Mouse (Mus musculus): ENCODE measurements around the gene Adcy3. TPM values are rescaled to one million over a fixed set of nuclear protein-coding genes. Genes with fewer than 3 reads are reported as not detected.

Gene Adcy3
- polyA plus RNA-seq, 1 experiment from 2014 or later: 4.7 TPM

GRCm38 (mm10) chr12:4157466-4157865, 24.6 kb downstream of the Adcy3 start:
- no peaks in the 10 kb centered on the region for H3K27me3 ChIP-seq
- no peaks in the 10 kb centered on the region for H3K9me3 ChIP-seq (replicated peaks)
- no peak overlapping the region for H3K27ac ChIP-seq
- ATAC-seq (replicated peaks; ENCODE audit: insufficient number of reproducible peaks, insufficient read depth, low FRiP score, low read depth): no peak
- no peaks in the 10 kb centered on the region for H3K36me3 ChIP-seq
- WGBS: 44% methylated on average over 2 of the region's 2 CpGs
- H3K4me1 ChIP-seq (replicated peaks): peaks cover 9% of the 10 kb centered on the region; the same call in 1 of the 2 replicates
- H3K4me3 ChIP-seq: no peak overlapping the region
- no peak overlapping the region for H3K9ac ChIP-seq
- H3K4me2 ChIP-seq: no peak overlapping the region

- peaks cover 9% of the 10 kb centered on the region; the same call in 1 of the 2 replicates for H3K4me1 ChIP-seq (replicated peaks)
- H3K9me3 ChIP-seq (replicated peaks): no peaks in the 10 kb centered on the region
- H3K4me3 ChIP-seq: no peak overlapping the region
- no peaks in the 10 kb centered on the region for H3K27me3 ChIP-seq
- no peak overlapping the region for H3K9ac ChIP-seq
- H3K36me3 ChIP-seq: no peaks in the 10 kb centered on the region
- no peak overlapping the region for H3K4me2 ChIP-seq
- no peak overlapping the region for H3K27ac ChIP-seq
- no peak for ATAC-seq (replicated peaks; ENCODE audit: insufficient number of reproducible peaks, insufficient read depth, low FRiP score, low read depth)
- WGBS: 72% methylated on average over 3 of the region's 3 CpGs
Measured at GRCm38 (mm10) chr12:4158179-4158578, 25.3 kb downstream of the Adcy3 start.

- ATAC-seq (replicated peaks; ENCODE audit: insufficient number of reproducible peaks, insufficient read depth, low FRiP score, low read depth): no peak
- WGBS: 87% methylated on average over 7 of the region's 7 CpGs
- H3K4me2 ChIP-seq: no peak overlapping the region
- no peaks in the 10 kb centered on the region for H3K27me3 ChIP-seq
- no peak overlapping the region for H3K4me3 ChIP-seq
- H3K36me3 ChIP-seq: no peaks in the 10 kb centered on the region
- no peak overlapping the region for H3K27ac ChIP-seq
- peaks cover 9% of the 10 kb centered on the region; the same call in 1 of the 2 replicates for H3K4me1 ChIP-seq (replicated peaks)
- no peak overlapping the region for H3K9ac ChIP-seq
- no peaks in the 10 kb centered on the region for H3K9me3 ChIP-seq (replicated peaks)
Measured at GRCm38 (mm10) chr12:4158868-4159632, 26.1 kb downstream of the Adcy3 start.

- Histone ChIP-seq H3K27me3 (no peaks in the 10 kb centered on the region), H3K4me2 (no peak overlapping the region), H3K4me1 (replicated peaks) (peaks cover 9% of the 10 kb centered on the region; the same call in 1 of the 2 replicates), H3K36me3 (no peaks in the 10 kb centered on the region), H3K9me3 (replicated peaks) (no peaks in the 10 kb centered on the region), H3K27ac (no peak overlapping the region), H3K4me3 (no peak overlapping the region), H3K9ac (no peak overlapping the region)
- no peak for ATAC-seq (replicated peaks; ENCODE audit: insufficient number of reproducible peaks, insufficient read depth, low FRiP score, low read depth)
- WGBS: 73% methylated on average over 7 of the region's 7 CpGs
Measured at GRCm38 (mm10) chr12:4160322-4160721, 27.4 kb downstream of the Adcy3 start.

GRCm38 (mm10) chr12:4162886-4163285, 30.0 kb downstream of the Adcy3 start:
- H3K4me1 ChIP-seq (replicated peaks): peaks cover 3% of the 10 kb centered on the region; the same call in 1 of the 2 replicates
- H3K36me3 ChIP-seq: no peaks in the 10 kb centered on the region
- no peak overlapping the region for H3K27ac ChIP-seq
- H3K27me3 ChIP-seq: no peaks in the 10 kb centered on the region
- no peaks in the 10 kb centered on the region for H3K9me3 ChIP-seq (replicated peaks)
- H3K4me2 ChIP-seq: no peak overlapping the region
- WGBS: 49% methylated on average over 2 of the region's 2 CpGs
- H3K4me3 ChIP-seq: no peak overlapping the region
- no peak for ATAC-seq (replicated peaks; ENCODE audit: insufficient number of reproducible peaks, insufficient read depth, low FRiP score, low read depth)
- no peak overlapping the region for H3K9ac ChIP-seq

- Histone ChIP-seq H3K36me3 (no peaks in the 10 kb centered on the region), H3K27ac (no peak overlapping the region), H3K4me3 (no peak overlapping the region), H3K4me1 (replicated peaks) (no peaks in the 10 kb centered on the region), H3K9ac (no peak overlapping the region), H3K4me2 (no peak overlapping the region), H3K9me3 (replicated peaks) (no peaks in the 10 kb centered on the region), H3K27me3 (no peaks in the 10 kb centered on the region)
- 69% methylated on average over 3 of the region's 3 CpGs for WGBS
- ATAC-seq (replicated peaks; ENCODE audit: insufficient number of reproducible peaks, insufficient read depth, low FRiP score, low read depth): no peak
Measured at GRCm38 (mm10) chr12:4166970-4167369, 34.1 kb downstream of the Adcy3 start.

- H3K9me3 ChIP-seq (replicated peaks): no peaks in the 10 kb centered on the region
- H3K4me1 ChIP-seq (replicated peaks): no peaks in the 10 kb centered on the region
- no peak overlapping the region for H3K9ac ChIP-seq
- no peaks in the 10 kb centered on the region for H3K27me3 ChIP-seq
- H3K4me3 ChIP-seq: no peak overlapping the region
- no peak overlapping the region for H3K4me2 ChIP-seq
- WGBS: 100% methylated on average over 1 of the region's 1 CpGs
- no peaks in the 10 kb centered on the region for H3K36me3 ChIP-seq
- H3K27ac ChIP-seq: no peak overlapping the region
- no peak for ATAC-seq (replicated peaks; ENCODE audit: insufficient number of reproducible peaks, insufficient read depth, low FRiP score, low read depth)
Measured at GRCm38 (mm10) chr12:4169058-4169457, 36.2 kb downstream of the Adcy3 start.

GRCm38 (mm10) chr12:4169622-4170021, 36.7 kb downstream of the Adcy3 start:
- Histone ChIP-seq H3K36me3 (no peaks in the 10 kb centered on the region), H3K27me3 (no peaks in the 10 kb centered on the region), H3K4me1 (replicated peaks) (no peaks in the 10 kb centered on the region), H3K9ac (no peak overlapping the region), H3K4me2 (no peak overlapping the region), H3K9me3 (replicated peaks) (no peaks in the 10 kb centered on the region), H3K27ac (no peak overlapping the region), H3K4me3 (no peak overlapping the region)
- 84% methylated on average over 5 of the region's 5 CpGs for WGBS
- no peak for ATAC-seq (replicated peaks; ENCODE audit: insufficient number of reproducible peaks, insufficient read depth, low FRiP score, low read depth)

- Histone ChIP-seq H3K27me3 (no peaks in the 10 kb centered on the region), H3K4me1 (replicated peaks) (no peaks in the 10 kb centered on the region), H3K27ac (no peak overlapping the region), H3K4me2 (no peak overlapping the region), H3K9me3 (replicated peaks) (no peaks in the 10 kb centered on the region), H3K36me3 (0 out of 2 replicates have a peak, but pooled peaks cover 2% of the 10 kb centered on the region), H3K9ac (no peak overlapping the region), H3K4me3 (no peak overlapping the region)
- 73% methylated on average over 15 of the region's 15 CpGs for WGBS
- ATAC-seq (replicated peaks; ENCODE audit: insufficient number of reproducible peaks, insufficient read depth, low FRiP score, low read depth): no peak
Measured at GRCm38 (mm10) chr12:4173108-4173790, 40.3 kb downstream of the Adcy3 start.

- no peak overlapping the region for H3K4me3 ChIP-seq
- no peak overlapping the region for H3K4me2 ChIP-seq
- ATAC-seq (replicated peaks; ENCODE audit: insufficient number of reproducible peaks, insufficient read depth, low FRiP score, low read depth): no peak
- 0 out of 2 replicates have a peak, but pooled peaks cover 2% of the 10 kb centered on the region for H3K36me3 ChIP-seq
- no peaks in the 10 kb centered on the region for H3K4me1 ChIP-seq (replicated peaks)
- H3K9ac ChIP-seq: no peak overlapping the region
- WGBS: 72% methylated on average over 5 of the region's 5 CpGs
- H3K27me3 ChIP-seq: no peaks in the 10 kb centered on the region
- no peaks in the 10 kb centered on the region for H3K9me3 ChIP-seq (replicated peaks)
- H3K27ac ChIP-seq: no peak overlapping the region
Measured at GRCm38 (mm10) chr12:4178839-4179238, 45.9 kb downstream of the Adcy3 start.

- WGBS: 78% methylated on average over 6 of the region's 6 CpGs
- Histone ChIP-seq H3K4me2 (no peak overlapping the region), H3K4me1 (replicated peaks) (no peaks in the 10 kb centered on the region), H3K27me3 (no peaks in the 10 kb centered on the region), H3K4me3 (no peak overlapping the region), H3K9me3 (replicated peaks) (no peaks in the 10 kb centered on the region), H3K9ac (no peak overlapping the region), H3K27ac (no peak overlapping the region), H3K36me3 (0 out of 2 replicates have a peak, but pooled peaks cover 2% of the 10 kb centered on the region)
- ATAC-seq (replicated peaks; ENCODE audit: insufficient number of reproducible peaks, insufficient read depth, low FRiP score, low read depth): no peak
Measured at GRCm38 (mm10) chr12:4179671-4180233, 46.8 kb downstream of the Adcy3 start.
